Mouse (Mus musculus) embryonic facial prominence, embryonic 13.5 days (tissue): ENCODE measurements around the gene Prkd2. TPM values are rescaled to one million over a fixed set of nuclear protein-coding genes. Genes with fewer than 3 reads are reported as not detected.

Experiments used
- ATAC-seq: fragments of 200-750 bp; cut with Nextera tagmentation; 2 replicates; pipeline ENCODE4 v1.8.0; 2017; ENCODE audit warnings: low read depth; ENCODE audit not compliant: insufficient number of reproducible peaks, insufficient read depth, low FRiP score, low TSS enrichment
- H3K27ac ChIP-seq: fragments of 300-500 bp; sonication (generic); 2 replicates; pipeline ENCODE4 v1.5.1; 2015; ENCODE audit warnings: moderate library complexity, mild to moderate bottlenecking, inconsistent platforms
- H3K27me3 ChIP-seq: fragments of 300-500 bp; sonication (generic); 2 replicates; pipeline ENCODE4 v1.6.1; 2015; ENCODE audit warnings: mild to moderate bottlenecking, inconsistent platforms
- H3K36me3 ChIP-seq: fragments of 300-500 bp; sonication (generic); 2 replicates; pipeline ENCODE4 v1.6.1; 2015; ENCODE audit warnings: mild to moderate bottlenecking, inconsistent platforms
- H3K4me1 ChIP-seq: fragments of 300-500 bp; sonication (generic); 2 replicates; pipeline ENCODE4 v1.6.1; 2015; ENCODE audit warnings: inconsistent platforms
- H3K4me2 ChIP-seq: fragments of 300-500 bp; sonication (generic); 2 replicates; pipeline ENCODE4 v1.6.1; 2015; ENCODE audit warnings: moderate library complexity, mild to moderate bottlenecking, inconsistent platforms
- H3K4me3 ChIP-seq: fragments of 300-500 bp; sonication (generic); 2 replicates; pipeline ENCODE4 v1.5.1; 2015; ENCODE audit warnings: mild to moderate bottlenecking, inconsistent platforms
- H3K9ac ChIP-seq: fragments of 300-500 bp; sonication (generic); 2 replicates; pipeline ENCODE4 v1.6.1; 2015; ENCODE audit warnings: mild to moderate bottlenecking, inconsistent platforms
- H3K9me3 ChIP-seq: fragments of 300-500 bp; sonication (generic); 2 replicates; pipeline ENCODE4 v1.6.1; 2016; ENCODE audit warnings: inconsistent platforms
- WGBS: fragments of 180-500 bp; shearing (Covaris S2); methylation state at CpG from one replicate; pipeline ENCODE4 v1.1.7; 2015; ENCODE audit warnings: mixed read lengths; 5-methylcytosine and 5-hydroxymethylcytosine counted together
- polyA plus RNA-seq: library from polyadenylated mRNA; unstranded; fragments of >200 nt; fragmentation: Nextera tagmentation; extraction: Ambion mirVana; gene quantifications from 2 replicates; pipeline ENCODE4 v1.2.1, GENCODE M21; 2015

Gene Prkd2
- polyA plus RNA-seq, 1 experiment from 2014 or later = 20.5 TPM

DNA sequence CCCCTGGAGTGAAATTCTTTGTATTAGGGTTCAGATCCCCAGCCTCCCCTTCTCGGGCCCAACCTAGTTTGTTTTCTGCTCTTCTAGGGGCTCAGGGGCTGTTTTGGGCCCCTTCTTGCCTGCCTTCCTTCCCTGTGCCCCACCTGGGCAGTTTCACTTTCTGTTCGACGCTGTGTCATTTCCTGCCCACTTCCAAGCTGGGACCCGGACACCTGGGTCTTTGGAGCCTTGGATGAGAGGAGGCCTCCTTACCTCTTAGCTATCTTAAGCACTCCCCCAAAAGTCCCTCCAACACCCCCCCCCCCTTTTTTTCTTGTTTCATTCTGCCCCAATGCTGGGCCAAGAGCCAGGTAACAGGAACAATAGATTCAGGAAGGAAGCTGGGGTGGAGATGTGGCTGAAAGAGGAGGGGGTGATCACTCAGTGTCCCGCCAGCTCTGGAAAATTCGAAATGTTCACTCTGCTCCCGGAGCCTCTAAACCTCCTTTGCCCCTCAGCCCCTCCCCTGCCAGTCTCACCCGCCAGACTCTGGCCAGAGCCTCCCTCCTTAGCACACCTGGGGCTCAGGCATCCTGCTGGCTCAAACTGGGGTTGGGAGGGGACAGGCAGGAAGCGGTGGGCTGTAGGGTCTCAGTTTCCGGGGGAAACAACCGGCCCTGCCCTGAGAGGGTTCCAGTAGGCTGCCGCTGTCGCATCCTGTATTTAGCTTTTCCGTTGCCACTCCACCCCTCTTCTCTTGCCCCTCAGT lies 2.5 kb downstream of the Prkd2 start:
- Histone ChIP-seq H3K27ac (peak overlapping the region; percentile 82), H3K4me2 (peak overlapping the region; percentile 94), H3K27me3 (no peaks in the 10 kb centered on the region), H3K9ac (peak overlapping the region; percentile 63), H3K36me3 (peaks cover 32% of the 10 kb centered on the region), H3K4me3 (peak overlapping the region; percentile 63), H3K4me1 (peaks cover 35% of the 10 kb centered on the region), H3K9me3 (no peaks in the 10 kb centered on the region)
- ATAC-seq = no peak
- 30% methylated on average over 14 of the region's 14 CpGs for WGBS

DNA sequence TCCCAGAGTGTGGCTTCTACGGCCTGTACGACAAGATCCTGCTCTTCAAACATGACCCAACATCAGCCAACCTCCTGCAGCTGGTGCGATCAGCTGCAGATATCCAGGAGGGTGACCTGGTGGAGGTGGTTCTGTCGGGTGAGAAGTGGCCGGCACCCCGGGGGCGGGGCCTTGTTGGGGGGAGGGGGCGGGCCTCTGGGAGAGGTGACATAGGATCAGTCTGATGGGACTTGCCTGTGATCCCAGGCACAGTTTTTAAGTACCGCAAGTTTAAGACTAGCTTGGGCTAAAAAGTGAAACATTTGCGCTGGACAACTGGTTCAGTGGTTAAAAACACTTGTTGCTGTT lies 3.1 kb downstream of the Prkd2 start:
- 37% methylated on average over 10 of the region's 10 CpGs for WGBS
- H3K4me1 ChIP-seq = peaks cover 35% of the 10 kb centered on the region
- H3K27me3 ChIP-seq = no peaks in the 10 kb centered on the region
- no peak for ATAC-seq
- peak overlapping the region; percentile 63 for H3K4me3 ChIP-seq
- H3K9ac ChIP-seq = peak overlapping the region; percentile 63
- H3K9me3 ChIP-seq = no peaks in the 10 kb centered on the region
- peaks cover 32% of the 10 kb centered on the region for H3K36me3 ChIP-seq
- H3K4me2 ChIP-seq = peak overlapping the region; percentile 94
- H3K27ac ChIP-seq = peak overlapping the region; percentile 82

DNA sequence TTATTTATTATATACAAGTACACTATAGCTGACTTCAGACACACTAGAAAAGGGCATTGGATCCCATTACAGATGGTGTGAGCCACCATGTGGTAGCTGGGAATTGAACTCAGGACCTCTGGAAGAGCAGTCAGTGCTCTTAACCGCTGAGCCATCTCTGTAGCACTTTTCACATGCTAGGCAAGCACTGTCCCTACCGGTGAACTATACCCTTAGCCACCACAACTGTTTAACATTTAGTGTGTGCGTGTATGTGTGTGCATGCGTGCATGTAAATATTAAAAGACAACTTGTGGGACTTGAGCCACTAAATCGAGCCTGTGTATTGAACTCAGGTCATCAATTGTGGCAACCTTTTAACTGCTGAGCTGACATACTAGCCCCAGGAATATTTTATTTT lies 4.1 kb downstream of the Prkd2 start:
- peaks cover 33% of the 10 kb centered on the region for H3K4me1 ChIP-seq
- no peaks in the 10 kb centered on the region for H3K27me3 ChIP-seq
- peaks cover 29% of the 10 kb centered on the region for H3K36me3 ChIP-seq
- no peak overlapping the region for H3K4me2 ChIP-seq
- no peak overlapping the region for H3K27ac ChIP-seq
- H3K9ac ChIP-seq = no peak overlapping the region
- no peaks in the 10 kb centered on the region for H3K9me3 ChIP-seq
- WGBS = 92% methylated on average over 5 of the region's 5 CpGs
- H3K4me3 ChIP-seq = no peak overlapping the region
- no peak for ATAC-seq

DNA sequence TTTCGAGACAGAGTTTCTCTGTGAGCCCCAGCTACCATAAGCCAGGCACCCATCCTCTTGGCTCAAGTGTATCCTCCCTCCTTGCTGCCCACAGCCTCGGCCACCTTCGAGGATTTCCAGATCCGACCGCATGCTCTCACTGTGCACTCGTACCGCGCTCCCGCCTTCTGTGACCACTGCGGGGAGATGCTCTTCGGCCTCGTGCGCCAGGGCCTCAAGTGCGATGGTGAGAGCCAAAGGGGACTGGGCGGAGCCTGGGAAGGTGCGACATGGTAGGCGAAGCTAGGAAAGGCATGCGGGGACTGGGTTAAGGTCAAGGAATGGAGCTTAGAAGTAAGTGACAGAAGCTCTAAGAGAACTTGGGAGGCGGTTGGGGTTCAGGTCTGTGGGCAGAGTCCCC lies 4.8 kb downstream of the Prkd2 start:
- 87% methylated on average over 19 of the region's 19 CpGs for WGBS
- H3K27ac ChIP-seq = no peak overlapping the region
- H3K36me3 ChIP-seq = peaks cover 35% of the 10 kb centered on the region

DNA sequence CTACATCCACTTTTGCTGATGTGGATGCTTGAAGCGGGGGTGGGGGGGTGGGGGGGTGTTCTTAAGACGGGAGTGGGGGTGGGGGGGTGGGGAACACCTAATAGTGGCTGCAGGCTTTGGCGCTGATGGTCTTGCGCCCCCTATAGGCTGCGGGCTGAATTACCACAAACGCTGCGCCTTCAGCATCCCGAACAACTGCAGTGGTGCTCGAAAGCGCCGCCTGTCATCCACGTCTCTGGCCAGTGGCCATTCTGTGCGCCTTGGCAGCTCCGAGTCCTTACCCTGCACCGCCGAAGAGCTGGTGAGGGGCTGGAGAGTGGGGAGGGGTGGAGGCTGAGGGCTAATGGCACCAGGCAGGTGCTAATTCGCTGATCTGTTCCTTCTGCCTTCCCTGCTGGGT lies 5.9 kb downstream of the Prkd2 start:
- WGBS = 21% methylated on average over 17 of the region's 17 CpGs
- peaks cover 25% of the 10 kb centered on the region for H3K4me1 ChIP-seq
- no peaks in the 10 kb centered on the region for H3K27me3 ChIP-seq
- no peak overlapping the region for H3K27ac ChIP-seq
- peaks cover 44% of the 10 kb centered on the region for H3K36me3 ChIP-seq
- H3K9me3 ChIP-seq = no peaks in the 10 kb centered on the region
- no peak overlapping the region for H3K4me2 ChIP-seq
- no peak overlapping the region for H3K9ac ChIP-seq
- no peak for ATAC-seq
- no peak overlapping the region for H3K4me3 ChIP-seq

More for the DNA sequence above, 4.8 kb downstream of the Prkd2 start:
- Histone ChIP-seq H3K4me3 (no peak overlapping the region), H3K27me3 (no peaks in the 10 kb centered on the region), H3K9me3 (no peaks in the 10 kb centered on the region), H3K4me1 (peaks cover 25% of the 10 kb centered on the region), H3K9ac (no peak overlapping the region), H3K4me2 (no peak overlapping the region)
- ATAC-seq = no peak

DNA sequence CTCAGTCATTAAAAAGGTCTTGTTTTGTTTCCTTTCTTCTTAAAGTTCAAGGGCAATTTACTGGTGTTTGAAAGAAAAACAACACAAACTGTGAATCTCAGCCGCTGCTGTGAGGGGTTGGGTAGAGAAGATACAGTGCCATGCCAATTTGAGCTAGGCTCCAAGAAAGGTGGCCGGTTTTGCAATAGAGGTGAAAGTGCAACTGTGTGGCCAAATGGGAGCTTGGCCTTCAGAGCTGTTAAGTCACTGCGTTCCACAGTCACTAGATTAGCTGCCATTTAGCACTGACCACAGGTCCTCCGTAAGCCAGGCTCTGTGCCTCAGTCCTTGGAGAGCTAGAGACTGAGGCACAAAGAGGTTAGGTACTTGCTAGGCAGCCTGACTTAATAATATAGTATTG lies 8.9 kb downstream of the Prkd2 start:
- Histone ChIP-seq H3K4me3 (no peak overlapping the region), H3K36me3 (peaks cover 75% of the 10 kb centered on the region), H3K27ac (no peak overlapping the region), H3K4me1 (no peaks in the 10 kb centered on the region), H3K9ac (no peak overlapping the region), H3K4me2 (no peak overlapping the region), H3K27me3 (no peaks in the 10 kb centered on the region), H3K9me3 (no peaks in the 10 kb centered on the region)
- WGBS = 94% methylated on average over 4 of the region's 4 CpGs
- ATAC-seq = no peak

DNA sequence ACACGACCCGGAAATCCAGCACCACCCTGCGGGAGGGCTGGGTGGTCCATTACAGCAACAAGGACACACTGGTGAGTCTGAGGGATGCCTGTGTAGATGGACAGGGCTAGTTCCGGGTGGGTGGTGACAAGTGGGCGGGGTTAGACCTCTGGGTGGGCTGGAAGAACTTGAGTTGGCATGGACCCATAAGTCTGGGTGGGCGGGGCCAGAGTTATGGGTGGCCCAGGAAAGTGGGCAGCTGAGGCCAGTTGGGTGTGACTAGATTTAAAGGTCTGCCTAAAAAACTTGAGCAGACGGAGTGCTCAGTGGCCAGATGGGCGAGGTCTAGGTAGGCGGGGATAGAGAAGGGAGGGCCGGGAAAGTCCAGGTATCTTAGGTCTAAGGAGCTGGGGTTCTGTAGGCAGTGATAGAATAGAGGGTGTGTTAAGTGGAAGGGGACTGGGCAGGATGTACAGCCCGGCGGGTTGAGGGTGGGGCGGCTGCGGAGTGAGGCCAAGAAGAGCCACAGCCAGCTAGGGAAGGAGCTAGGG lies 10.7 kb downstream of the Prkd2 start:
- H3K4me1 ChIP-seq = no peaks in the 10 kb centered on the region
- ATAC-seq = 0 out of 2 replicates have a peak, but pooled peaks have one; percentile 24
- WGBS = 84% methylated on average over 14 of the region's 14 CpGs
- H3K27me3 ChIP-seq = no peaks in the 10 kb centered on the region
- peaks cover 92% of the 10 kb centered on the region for H3K36me3 ChIP-seq
- H3K9me3 ChIP-seq = no peaks in the 10 kb centered on the region
- H3K4me2 ChIP-seq = no peak overlapping the region
- H3K27ac ChIP-seq = no peak overlapping the region
- no peak overlapping the region for H3K9ac ChIP-seq
- no peak overlapping the region for H3K4me3 ChIP-seq

DNA sequence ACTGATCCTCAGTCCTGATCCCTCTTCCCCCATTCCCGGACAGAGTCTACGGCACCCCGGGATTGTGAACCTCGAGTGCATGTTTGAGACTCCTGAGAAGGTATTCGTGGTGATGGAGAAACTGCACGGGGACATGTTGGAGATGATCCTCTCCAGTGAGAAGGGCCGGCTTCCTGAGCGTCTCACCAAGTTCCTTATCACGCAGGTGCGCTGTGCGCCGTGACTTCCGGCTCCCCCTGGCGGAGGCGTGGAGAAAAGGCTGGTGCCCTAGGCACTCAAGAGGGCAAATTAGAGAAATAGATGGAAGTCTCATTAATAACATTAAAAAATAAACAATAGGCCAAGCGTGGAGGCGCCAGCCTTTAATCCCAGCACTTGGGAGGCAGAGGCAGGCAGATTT lies 15.6 kb downstream of the Prkd2 start:
- 22% methylated on average over 17 of the region's 17 CpGs for WGBS
- no peak overlapping the region for H3K4me2 ChIP-seq
- no peak for ATAC-seq
- no peak overlapping the region for H3K9ac ChIP-seq
- H3K9me3 ChIP-seq = no peaks in the 10 kb centered on the region
- H3K4me3 ChIP-seq = no peak overlapping the region
- no peak overlapping the region for H3K27ac ChIP-seq
- H3K27me3 ChIP-seq = no peaks in the 10 kb centered on the region
- H3K36me3 ChIP-seq = peaks cover 85% of the 10 kb centered on the region
- H3K4me1 ChIP-seq = no peaks in the 10 kb centered on the region

DNA sequence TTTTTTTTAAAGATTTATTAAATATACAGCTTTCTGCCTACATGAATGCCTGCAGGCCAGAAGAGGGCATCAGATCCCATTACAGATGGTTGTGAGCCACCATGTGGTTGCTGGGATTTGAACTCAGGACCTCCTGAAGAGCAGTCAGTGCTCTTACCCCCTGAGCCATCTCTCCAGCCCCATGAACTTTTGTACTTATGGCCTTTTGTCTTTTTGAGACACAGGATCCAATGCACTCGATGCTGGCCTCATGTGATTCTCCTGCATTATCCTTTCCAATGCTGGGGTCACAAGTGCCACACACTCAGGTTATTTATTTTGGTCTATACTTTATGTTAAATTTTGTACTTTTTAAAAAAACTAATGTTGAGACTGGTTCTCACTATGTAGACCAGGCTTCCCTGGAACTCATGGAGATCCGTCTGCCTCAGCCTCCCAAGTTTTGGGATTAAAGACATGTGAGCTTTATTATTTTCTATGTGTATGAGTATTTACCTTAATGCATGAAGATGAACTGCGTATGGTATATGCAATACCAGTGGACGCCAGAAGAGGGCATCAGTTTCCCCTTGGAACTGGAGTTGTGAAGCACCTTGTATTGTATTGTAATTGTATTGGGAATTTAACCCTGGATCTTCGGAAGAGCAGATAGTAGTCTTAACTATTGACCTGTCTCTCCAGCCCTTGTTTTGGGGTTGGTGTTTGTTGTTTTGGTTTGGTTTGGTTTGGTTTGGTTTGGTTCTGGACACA lies 17.4 kb downstream of the Prkd2 start:
- H3K4me3 ChIP-seq = no peak overlapping the region

DNA sequence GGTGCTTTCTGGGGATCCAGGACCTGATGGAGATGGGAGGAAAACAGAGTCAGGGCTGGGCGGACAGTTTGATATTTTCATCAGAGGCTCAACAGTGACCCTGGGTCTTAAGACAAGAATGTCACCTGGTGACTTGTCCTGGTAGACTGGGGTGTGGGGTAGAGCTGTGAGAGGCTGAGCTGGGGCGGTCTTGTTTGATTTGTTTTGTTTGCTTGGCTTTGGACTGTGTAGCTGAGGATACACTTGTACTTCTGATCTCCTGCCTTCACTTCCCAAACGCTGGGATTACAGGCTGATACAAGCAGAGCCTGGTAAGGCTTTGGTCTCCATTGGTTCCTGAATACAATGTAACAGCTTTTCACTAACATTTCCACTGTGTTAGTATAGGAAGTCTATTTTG lies 24.8 kb downstream of the Prkd2 start:
- H3K36me3 ChIP-seq = peaks cover 81% of the 10 kb centered on the region
- H3K4me3 ChIP-seq = no peak overlapping the region
- peaks cover 4% of the 10 kb centered on the region; the same call in 1 of the 2 replicates for H3K4me1 ChIP-seq
- ATAC-seq = no peak
- H3K4me2 ChIP-seq = no peak overlapping the region
- WGBS = 84% methylated on average over 3 of the region's 3 CpGs
- no peaks in the 10 kb centered on the region for H3K27me3 ChIP-seq
- 0 out of 2 replicates have a peak, but pooled peaks cover 4% of the 10 kb centered on the region for H3K9me3 ChIP-seq
- H3K27ac ChIP-seq = no peak overlapping the region
- no peak overlapping the region for H3K9ac ChIP-seq

More for the DNA sequence above, 17.4 kb downstream of the Prkd2 start:
- ATAC-seq = no peak
- H3K9ac ChIP-seq = no peak overlapping the region
- H3K36me3 ChIP-seq = peaks cover 85% of the 10 kb centered on the region
- no peak overlapping the region for H3K27ac ChIP-seq
- H3K4me2 ChIP-seq = no peak overlapping the region
- H3K27me3 ChIP-seq = no peaks in the 10 kb centered on the region
- 34% methylated on average over 5 of the region's 5 CpGs for WGBS
- no peaks in the 10 kb centered on the region for H3K4me1 ChIP-seq
- H3K9me3 ChIP-seq = 0 out of 2 replicates have a peak, but pooled peaks cover 4% of the 10 kb centered on the region

DNA sequence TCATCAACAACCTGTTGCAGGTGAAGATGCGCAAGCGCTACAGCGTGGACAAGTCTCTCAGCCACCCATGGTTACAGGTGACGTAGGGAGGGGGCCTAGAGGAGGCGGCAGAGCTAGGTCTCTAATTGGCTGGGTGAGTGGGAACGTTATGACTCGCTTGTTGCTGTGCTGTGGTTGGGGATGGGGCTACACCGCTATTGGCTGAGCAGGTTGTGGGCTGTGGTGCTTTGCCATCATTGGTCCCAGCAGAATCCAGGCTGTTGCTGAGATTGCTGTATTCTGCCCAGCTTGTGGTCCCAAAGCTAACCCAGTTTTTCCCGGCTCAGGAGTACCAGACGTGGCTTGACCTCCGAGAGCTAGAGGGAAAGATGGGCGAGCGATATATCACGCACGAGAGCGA lies 26.8 kb downstream of the Prkd2 start:
- Histone ChIP-seq H3K27me3 (no peaks in the 10 kb centered on the region), H3K27ac (peak overlapping the region; percentile 69), H3K9ac (peak overlapping the region; percentile 55; the same call in 1 of the 2 replicates), H3K36me3 (peaks cover 62% of the 10 kb centered on the region), H3K4me2 (peak overlapping the region; percentile 56), H3K4me3 (peak overlapping the region; percentile 23), H3K4me1 (peaks cover 5% of the 10 kb centered on the region), H3K9me3 (no peaks in the 10 kb centered on the region)
- WGBS = 14% methylated on average over 16 of the region's 16 CpGs
- ATAC-seq = peak; percentile 93

DNA sequence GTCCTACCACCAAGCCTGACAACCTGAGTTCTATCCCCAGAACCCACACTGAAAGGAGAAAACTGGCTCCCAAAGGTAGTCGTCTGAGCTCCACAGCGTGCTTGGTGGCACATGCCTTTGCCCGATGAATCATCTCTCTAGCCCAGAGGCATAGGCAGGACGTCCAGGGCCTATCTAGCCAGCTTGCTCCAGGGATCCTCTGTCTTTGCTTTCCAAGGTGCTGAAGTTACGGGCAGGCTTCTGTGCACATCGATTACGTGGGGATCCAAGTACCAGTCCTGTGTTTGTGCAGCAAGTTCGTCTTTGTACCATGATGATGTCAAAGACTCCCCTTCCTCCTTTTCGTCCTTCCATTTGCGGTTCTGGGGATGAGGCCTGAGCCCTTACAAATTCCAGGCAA lies 28.9 kb downstream of the Prkd2 start:
- H3K9me3 ChIP-seq = no peaks in the 10 kb centered on the region
- peaks cover 42% of the 10 kb centered on the region for H3K36me3 ChIP-seq
- ATAC-seq = no peak
- H3K27ac ChIP-seq = no peak overlapping the region
- no peak overlapping the region for H3K4me3 ChIP-seq
- no peak overlapping the region for H3K9ac ChIP-seq
- no peaks in the 10 kb centered on the region for H3K27me3 ChIP-seq
- no peak overlapping the region for H3K4me2 ChIP-seq
- 77% methylated on average over 10 of the region's 10 CpGs for WGBS
- H3K4me1 ChIP-seq = peaks cover 7% of the 10 kb centered on the region
